Comparison of ENCODE assay signal across 21 mouse cellular contexts in the genomic region with DNA sequence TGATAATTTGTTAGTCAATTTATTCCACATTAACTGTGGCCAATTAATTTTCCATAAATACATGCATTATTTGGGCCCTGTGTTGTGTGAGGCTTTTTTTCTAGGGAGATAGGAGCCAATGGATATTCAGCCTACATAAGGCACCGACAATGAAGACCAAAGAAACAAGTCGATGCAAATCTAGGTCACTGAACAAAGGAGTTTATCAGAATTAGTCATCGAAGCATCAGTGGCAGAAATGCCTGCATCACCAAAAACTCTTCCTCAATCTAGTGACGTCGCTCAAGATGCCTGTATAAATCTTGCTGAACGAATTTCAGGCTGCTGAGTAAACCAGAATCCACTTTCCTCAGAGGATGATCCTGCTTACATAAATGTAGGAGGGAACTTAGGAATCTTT.
"Had no signal": no experiment of that assay in that cellular context is flagged by ENCODE, and none has a peak within 500 bp of the region (broad histone marks: within the 10 kb centered on the region; RNA-seq: fewer than 3 reads in every experiment).

No protein-coding gene starts in this region.

- DNase-seq: kidney, adult 18-20 months; kidney, adult 9 months; kidney, postnatal 14 days; kidney, postnatal 4 days; liver; lung, adult 18-20 months; lung, postnatal 10 days; lung, postnatal 36 days; spleen, adult 18-20 months; thymus, postnatal 25 days had no signal

- H3K4me3 ChIP-seq: limb, embryonic 10.5 days; limb, embryonic 13.5 days; liver, embryonic 12.5 days; liver, embryonic 15.5 days; lung, embryonic 15.5 days; megakaryocyte, embryonic 14.5 days; midbrain, embryonic 10.5 days; midbrain, embryonic 13.5 days; myocyte; neural tube, embryonic 13.5 days; stomach, embryonic 15.5 days had no signal

- H3K27ac ChIP-seq: limb, embryonic 10.5 days; limb, embryonic 13.5 days; liver, embryonic 12.5 days; liver, embryonic 15.5 days; lung, embryonic 15.5 days; midbrain, embryonic 10.5 days; midbrain, embryonic 13.5 days; neural tube, embryonic 13.5 days; stomach, embryonic 15.5 days had no signal
